Mouse (Mus musculus) layer of hippocampus, adult 9-10 months (tissue): ENCODE measurements around the gene Ccne1.
A peak's percentile ranks its signal among the peaks of the same experiment; 100 is the strongest.

Experiments
- DNase-seq: peaks from one replicate; pipeline ENCODE4 v3.0.0; 2022; ENCODE audit warnings: low spot score

Gene Ccne1

DNA sequence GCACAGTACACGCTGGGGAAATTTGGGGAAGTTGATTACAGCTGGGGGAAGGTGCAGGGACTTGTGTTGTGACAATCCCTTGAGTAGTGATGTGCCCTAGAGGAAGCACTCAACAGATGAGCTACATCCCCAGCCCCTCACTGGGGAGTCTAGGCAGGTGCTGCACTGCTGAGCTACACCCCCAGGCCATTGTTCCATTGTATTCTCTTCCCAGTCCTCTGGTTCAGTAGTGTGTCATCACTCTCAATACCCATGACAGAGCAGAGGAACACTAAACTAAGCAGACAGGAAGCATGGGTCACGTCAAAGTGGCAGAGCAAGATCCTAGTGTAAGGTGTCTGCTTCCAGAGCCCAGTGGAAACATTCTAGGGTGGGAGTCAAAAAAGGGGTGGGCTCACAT lies 14.2 kb downstream of the Ccne1 start:
- DNase-seq: no peak

DNA sequence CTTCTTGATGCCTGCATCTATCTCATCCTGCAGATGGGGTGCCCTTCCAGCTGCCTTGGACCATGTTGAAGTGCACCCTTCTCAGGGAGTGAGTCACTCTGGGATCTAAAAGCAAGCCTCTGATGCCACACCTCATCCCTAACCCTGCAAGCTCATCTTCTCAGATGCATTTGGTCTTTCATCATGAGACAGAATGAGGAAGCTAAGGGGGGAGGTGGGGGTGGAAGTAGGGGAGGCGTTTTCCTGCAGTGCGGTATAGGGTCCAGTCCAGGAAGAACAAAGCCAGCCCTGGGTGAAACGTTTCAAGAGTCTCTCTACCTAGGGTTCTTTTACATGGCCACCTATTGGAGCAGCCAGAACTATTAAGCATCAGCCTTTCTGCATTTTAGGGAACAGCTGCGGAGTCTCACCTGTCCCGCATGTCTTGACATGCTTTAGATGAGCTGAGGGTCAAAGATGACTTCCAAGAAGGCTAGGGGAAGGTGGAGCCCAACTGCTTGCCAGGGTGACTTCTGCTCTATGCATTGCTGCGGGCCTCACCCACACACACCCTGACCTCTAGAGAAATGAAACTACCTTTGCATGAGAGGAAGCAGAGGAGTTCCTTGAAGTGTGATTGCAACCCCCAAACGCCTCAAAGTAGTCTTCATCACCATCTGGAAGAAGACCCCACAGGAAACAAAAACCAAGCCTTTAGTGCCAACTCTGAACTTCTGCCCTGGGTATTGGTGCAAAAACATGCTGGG lies 17.2 kb downstream of the Ccne1 start:
- no peak for DNase-seq

DNA sequence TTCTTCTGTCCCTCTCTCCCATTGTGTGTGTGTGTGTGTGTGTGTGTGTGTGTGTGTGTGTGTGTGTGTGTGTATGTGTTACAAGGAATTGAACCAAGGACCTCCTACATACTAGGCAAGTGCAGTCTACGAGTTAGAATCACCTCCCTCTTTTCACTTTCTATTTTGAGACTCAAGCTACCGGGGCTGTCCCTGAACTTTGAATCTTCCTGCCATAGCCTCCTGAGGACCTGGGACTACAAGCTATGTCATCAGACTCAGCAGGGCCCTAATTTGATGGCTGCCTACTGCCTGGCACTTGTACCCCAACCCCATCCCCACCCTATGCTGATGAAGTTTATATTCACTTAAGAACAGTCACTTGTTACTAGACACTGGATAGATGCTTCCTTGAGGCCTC lies 18.9 kb downstream of the Ccne1 start:
- no peak for DNase-seq

- no peak for DNase-seq
Observed at GRCm38 (mm10) chr7:38087856-38088255, 19.5 kb downstream of the Ccne1 start.

DNA sequence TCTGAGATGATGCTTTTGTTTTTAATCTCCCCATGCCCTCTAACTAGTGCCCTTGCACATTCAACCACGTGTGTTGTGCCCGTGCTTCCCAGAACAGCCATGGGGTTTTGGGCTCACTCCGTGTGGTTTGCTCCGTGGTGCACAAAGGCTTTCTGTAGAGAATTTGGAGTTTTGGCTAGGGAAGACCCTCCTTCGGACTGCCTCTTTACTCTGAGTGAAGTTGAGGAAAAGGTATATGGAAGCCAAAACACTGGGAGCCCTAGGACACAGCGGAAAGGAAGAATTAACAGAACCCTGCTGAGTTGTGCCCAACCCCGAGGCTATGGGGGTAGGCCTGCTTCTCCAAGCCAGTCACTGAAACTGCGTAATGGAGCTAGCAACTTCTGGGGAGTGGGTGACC lies 20.9 kb downstream of the Ccne1 start:
- no peak for DNase-seq

- DNase-seq: no peak
Observed at GRCm38 (mm10) chr7:38085573-38086211, 21.6 kb downstream of the Ccne1 start.

DNA sequence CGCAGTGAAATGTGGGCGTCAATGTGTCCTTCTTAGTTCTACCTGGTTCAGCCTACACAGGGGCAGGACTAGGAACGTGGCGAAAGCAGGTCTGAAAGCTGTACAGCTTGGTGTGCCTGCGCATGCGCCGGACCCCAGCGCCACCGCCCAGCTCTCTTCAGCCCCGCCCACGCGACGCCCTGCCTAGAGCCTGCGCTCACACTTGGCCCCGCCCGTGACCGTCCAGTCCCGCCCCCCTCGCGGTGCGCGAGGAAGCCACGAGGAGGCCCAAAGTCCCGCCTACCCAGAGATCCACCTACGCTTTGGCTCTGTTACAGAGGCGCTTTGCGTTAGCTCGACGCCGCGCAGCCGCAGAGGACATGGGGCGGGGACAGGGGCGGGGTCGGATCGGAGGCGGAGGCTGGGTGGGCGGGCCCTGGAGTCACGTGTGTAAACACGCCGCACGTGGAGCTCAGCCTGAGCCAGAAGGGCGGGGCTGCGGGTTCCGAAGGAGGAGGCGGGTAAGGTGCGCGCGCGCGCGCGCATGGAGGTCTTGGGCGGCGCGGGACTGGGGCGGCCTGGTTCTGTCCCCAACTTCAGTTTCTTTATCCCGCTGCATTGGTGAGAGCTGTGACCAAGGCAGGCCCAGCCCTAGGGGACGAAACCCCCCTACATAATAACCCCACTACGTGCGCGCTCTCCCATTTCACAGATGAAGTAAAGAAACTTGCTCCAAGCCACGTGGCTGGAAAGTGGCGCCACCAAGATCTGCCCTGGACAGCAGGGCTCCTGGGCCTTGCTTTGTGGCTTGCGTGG lies 22.4 kb downstream of the Ccne1 start:
- peak; percentile 95 for DNase-seq

DNA sequence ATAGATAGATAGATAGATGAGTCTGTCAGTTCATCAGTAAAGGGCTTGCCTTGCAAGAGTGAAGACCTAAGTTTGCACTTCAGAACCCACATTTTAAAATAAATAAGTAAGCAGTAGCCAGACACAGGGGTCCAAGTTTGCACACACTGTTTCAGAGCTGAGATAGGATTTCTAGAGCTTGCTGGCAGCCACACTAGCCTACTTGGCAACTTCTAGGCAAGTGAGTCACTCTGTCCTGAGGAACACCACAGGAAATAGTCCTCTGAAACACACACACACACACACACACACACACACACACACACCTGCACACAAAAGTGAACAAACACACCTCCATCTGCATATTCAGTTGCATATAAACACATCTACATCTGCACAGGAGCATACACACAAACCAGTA lies 24.4 kb downstream of the Ccne1 start:
- DNase-seq: no peak

DNA sequence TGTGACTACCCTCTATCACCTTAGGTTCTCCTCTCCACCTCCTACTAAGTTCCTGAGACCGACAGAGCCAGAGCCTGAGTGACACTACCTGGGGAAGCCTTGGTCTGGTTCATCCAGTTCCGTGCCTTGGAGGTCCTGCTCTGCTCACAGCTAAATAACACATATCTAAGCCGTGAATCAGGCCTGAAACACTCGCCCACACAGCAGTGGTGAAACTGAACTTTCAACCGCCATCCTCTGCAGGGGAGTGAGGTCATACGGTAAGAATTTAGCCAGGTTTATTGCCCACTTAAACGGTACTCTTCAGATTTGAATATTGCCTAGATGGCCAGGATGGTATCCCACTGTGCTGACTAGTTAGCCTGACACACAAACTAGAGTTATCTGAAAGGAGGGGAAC lies 30.1 kb downstream of the Ccne1 start:
- DNase-seq: no peak

DNA sequence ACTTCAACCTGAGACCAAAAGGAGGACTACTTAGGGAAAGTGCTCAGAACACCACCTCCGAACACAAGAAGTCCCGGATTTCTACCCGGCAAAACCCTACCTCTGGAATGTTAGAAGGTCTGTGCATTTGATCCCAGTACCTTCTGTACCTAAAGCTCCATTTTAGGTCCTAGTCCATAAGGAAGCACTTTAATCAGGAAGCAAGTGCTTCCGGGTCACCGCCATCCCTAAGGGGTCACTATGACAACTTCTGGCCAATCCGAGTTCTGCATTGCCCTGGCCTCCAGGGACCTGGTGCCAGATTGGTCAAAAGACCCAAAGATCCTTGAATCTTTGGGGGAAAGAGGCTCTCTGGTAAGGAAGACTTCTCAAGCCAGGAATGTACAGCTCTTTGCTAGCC lies 31.8 kb downstream of the Ccne1 start:
- no peak for DNase-seq

GRCm38 (mm10) chr7:38074920-38075319 lies 32.4 kb downstream of the Ccne1 start:
- DNase-seq: no peak

DNA sequence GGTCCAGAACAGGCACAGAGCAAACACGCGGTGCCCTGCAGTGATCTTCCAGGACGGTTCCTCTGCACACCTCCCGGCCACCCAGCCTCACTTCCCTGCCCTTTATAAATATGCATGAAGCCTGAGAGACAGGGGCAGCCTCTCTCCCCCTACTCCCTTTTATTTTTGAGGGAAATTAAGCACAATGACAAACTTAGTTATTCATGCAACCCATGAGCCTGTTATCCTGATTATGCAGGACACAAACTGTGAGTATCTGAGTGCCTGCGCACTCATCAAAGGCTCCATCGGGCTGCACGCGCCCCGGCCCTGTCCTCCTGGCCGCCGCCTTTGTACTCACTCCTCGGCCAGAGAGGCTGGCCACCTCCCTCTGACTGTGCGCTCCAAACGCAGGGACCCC lies 32.8 kb downstream of the Ccne1 start:
- DNase-seq: no peak

- peak; percentile 42 for DNase-seq
Observed at GRCm38 (mm10) chr7:38073782-38074181, 33.6 kb downstream of the Ccne1 start.

DNA sequence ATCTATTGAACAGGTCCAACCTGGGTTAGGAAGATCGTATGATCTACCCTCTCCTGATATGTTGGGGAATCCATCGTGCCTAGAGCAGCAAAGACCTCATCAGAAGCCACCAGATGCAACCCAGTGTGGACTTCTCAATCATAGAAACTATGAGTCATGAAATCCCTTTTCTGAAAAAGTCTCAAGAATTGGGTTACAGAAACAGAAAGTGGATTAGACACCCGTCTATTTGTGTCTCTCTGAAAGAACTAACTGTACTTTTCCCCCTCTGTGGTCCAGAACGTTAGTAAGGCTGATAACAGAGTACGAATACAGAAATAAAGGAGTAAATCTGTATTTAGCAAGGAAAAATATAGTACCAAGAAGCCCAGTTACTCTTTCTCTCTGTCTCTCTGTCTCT lies 36.3 kb downstream of the Ccne1 start:
- no peak for DNase-seq

DNA sequence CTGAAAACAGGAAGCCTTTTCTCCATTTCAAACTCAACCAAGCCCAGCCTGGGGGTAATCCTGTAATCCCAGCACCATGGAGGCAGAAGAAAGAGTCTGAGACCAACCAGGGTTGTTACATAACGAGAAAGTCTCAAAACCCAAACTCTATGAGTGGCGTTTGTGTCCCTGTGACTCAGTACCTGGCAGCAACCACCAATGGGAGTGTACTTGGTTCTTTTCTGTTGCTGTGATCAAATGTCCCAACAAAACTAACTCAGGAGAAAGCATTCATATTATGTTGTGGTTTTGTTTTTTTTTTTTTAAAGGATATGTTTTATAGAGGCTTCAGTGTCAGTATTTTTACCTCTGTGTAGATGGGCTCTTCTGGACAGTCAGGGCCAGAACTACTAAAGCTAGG lies 36.7 kb downstream of the Ccne1 start:
- DNase-seq: no peak

GRCm38 (mm10) chr7:38064431-38064830 lies 42.9 kb downstream of the Ccne1 start:
- no peak for DNase-seq

GRCm38 (mm10) chr7:38061060-38061970 lies 46.0 kb downstream of the Ccne1 start:
- peak; percentile 87 for DNase-seq

- DNase-seq: no peak
Observed at GRCm38 (mm10) chr7:38059636-38060330, 47.6 kb downstream of the Ccne1 start.

- no peak for DNase-seq
Observed at GRCm38 (mm10) chr7:38059096-38059495, 48.2 kb downstream of the Ccne1 start.

GRCm38 (mm10) chr7:38055996-38056395 lies 51.3 kb downstream of the Ccne1 start:
- no peak for DNase-seq

DNA sequence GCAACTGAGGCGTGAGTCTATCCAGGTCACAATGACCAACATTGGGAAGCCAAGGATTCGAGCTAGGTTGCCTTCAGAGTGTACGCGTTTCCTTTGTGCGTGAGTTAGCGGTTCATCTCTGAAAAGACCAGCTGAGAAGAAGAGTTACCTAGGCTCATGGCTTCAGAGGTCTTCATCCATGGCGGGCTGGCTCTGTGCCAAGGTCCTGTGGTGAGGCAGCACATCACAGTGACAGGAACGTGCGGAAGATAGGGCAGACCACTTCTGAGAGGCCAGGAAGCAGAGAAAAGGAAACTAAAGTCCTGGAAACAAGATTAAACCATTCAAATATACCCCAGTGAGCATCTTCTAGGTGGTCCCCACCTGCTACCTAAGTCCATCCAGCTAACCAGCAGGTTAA lies 53.1 kb downstream of the Ccne1 start:
- no peak for DNase-seq
